Mouse (Mus musculus) lung, postnatal 0 days (tissue): Measurements from ENCODE around the gene Lhpp.

Source experiments
- CTCF ChIP-seq: IDR thresholded peaks from 2 replicates; pipeline ENCODE4 v1.5.1; 2016; ENCODE audit warnings: antibody characterized with exemption, mild to moderate bottlenecking
- EP300 ChIP-seq: IDR thresholded peaks from 2 replicates; pipeline ENCODE4 v1.6.1; 2016; ENCODE audit warnings: antibody characterized with exemption, mild to moderate bottlenecking, control low read depth

DNA sequence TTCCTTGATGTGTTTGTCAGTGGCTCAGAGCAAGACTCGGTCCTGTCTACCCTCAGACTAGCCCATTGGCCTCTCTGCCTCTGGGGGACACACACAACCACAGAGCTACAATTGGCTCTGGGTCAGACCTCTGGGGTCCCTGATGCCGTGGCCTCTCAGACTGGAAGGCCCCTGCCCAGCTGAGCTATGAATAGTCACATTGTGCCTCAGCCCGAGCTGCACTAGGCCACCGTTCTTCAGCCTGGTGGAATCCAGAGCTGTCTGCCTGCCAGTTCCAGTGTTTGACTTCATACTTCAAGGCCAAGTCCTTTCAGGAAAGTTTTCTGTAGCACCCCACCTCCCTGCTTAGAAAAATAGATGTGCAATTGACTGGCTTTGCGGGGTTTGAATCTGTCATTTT lies 78.3 kb downstream of the Lhpp start:
- TF ChIP-seq CTCF, result no peak
- no peak for TF ChIP-seq EP300
